Mouse (Mus musculus): Measurements from ENCODE around the gene Coa7.

The Coa7 gene

GRCm38 (mm10) chr4:108327730-108328484 is at the start of gene Coa7:
Gene Coa7, plus strand, starts transcription at chr4:108328140.
- peak; percentile 93 for DNase-seq (ENCODE audit: low read depth)

- DNase-seq (ENCODE audit: low read depth), result peak; percentile 13
These were observed 27.7 kb upstream of the Coa7 start for GRCm38 (mm10) chr4:108300266-108300665.

GRCm38 (mm10) chr4:108300670-108301373 is 27.1 kb upstream of the Coa7 start, which contains the start of gene Zyg11b:
Gene Zyg11b, minus strand, starts transcription at chr4:108301096.
- peak; percentile 83 for DNase-seq (ENCODE audit: low read depth)

- DNase-seq (ENCODE audit: low read depth), result no peak
These were observed 25.5 kb upstream of the Coa7 start for GRCm38 (mm10) chr4:108302296-108302890.

- DNase-seq (ENCODE audit: low read depth), result no peak
These were observed 17.2 kb upstream of the Coa7 start for GRCm38 (mm10) chr4:108310706-108311105.

- DNase-seq (ENCODE audit: low read depth), result no peak
These were observed 13.9 kb upstream of the Coa7 start for GRCm38 (mm10) chr4:108314041-108314440.

- no peak for DNase-seq (ENCODE audit: low read depth)
These were observed 10.0 kb upstream of the Coa7 start for GRCm38 (mm10) chr4:108317656-108318605.

GRCm38 (mm10) chr4:108318649-108319615 is 9.0 kb upstream of the Coa7 start:
- no peak for DNase-seq (ENCODE audit: low read depth)

GRCm38 (mm10) chr4:108319747-108320146 is 8.2 kb upstream of the Coa7 start:
- no peak for DNase-seq (ENCODE audit: low read depth)

GRCm38 (mm10) chr4:108320627-108321380 is 7.1 kb upstream of the Coa7 start:
- DNase-seq (ENCODE audit: low read depth), result no peak

- no peak for DNase-seq (ENCODE audit: low read depth)
These were observed 4.4 kb upstream of the Coa7 start for GRCm38 (mm10) chr4:108323588-108323987.

GRCm38 (mm10) chr4:108327071-108327579 is 815 bp upstream of the Coa7 start:
- DNase-seq (ENCODE audit: low read depth), result peak; percentile 13

GRCm38 (mm10) chr4:108329840-108330239 is 1.9 kb downstream of the Coa7 start:
- DNase-seq (ENCODE audit: low read depth), result no peak

- no peak for DNase-seq (ENCODE audit: low read depth)
These were observed 4.1 kb downstream of the Coa7 start for GRCm38 (mm10) chr4:108332041-108332440.

- no peak for DNase-seq (ENCODE audit: low read depth)
These were observed 7.5 kb downstream of the Coa7 start for GRCm38 (mm10) chr4:108335413-108335812.

- DNase-seq (ENCODE audit: low read depth), result no peak
These were observed 8.8 kb downstream of the Coa7 start for GRCm38 (mm10) chr4:108336765-108337164.

GRCm38 (mm10) chr4:108337817-108338216 is 9.9 kb downstream of the Coa7 start:
- no peak for DNase-seq (ENCODE audit: low read depth)

GRCm38 (mm10) chr4:108338321-108338733 is 10.4 kb downstream of the Coa7 start:
- no peak for DNase-seq (ENCODE audit: low read depth)

- no peak for DNase-seq (ENCODE audit: low read depth)
These were observed 10.9 kb downstream of the Coa7 start for GRCm38 (mm10) chr4:108338811-108339210.

- DNase-seq (ENCODE audit: low read depth), result peak; percentile 40
These were observed 11.3 kb downstream of the Coa7 start for GRCm38 (mm10) chr4:108339277-108339690.
